8 mouse cellular contexts compared by ENCODE assay signal in the genomic region with DNA sequence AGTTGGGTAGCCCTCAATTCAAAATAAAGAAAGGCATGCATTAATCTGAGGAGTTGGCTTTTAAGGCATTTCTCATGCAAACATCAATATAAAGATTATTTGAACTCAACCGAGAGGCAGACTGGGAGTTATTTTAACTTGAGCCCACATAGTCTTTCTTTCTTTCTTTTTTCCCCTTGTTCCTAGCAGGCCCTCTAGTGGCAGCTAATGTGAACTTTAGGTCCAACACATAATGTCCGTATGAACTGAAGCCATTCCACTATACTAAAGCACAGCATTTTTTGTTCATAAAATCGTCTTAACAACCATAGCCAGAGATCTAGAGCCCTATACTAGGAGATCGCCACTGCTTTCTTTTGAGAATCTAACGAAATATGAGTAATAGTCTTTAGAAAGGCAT. TPM values are rescaled to one million over a fixed set of nuclear protein-coding genes. Genes with fewer than 3 reads are reported as not detected.
A peak's percentile ranks its signal among the peaks of the same experiment; 100 is the strongest.
DNase-seq lines count a peak whose midpoint lies in the region; ATAC-seq lines count a peak whose summit lies in the region.

No protein-coding gene starts in this region.

- ATAC-seq in megakaryocyte, adult 5-6 weeks (ENCODE audit: poor library complexity, severe bottlenecking) = peak; percentile 45; the same call in 1 of the 2 replicates

- intact Hi-C loops in heart, postnatal 36 days (cut with DNase I) = loop anchor here (2.0 to 5.0 kb wide), 2 partner anchors 387 to 480 kb away; no protein-coding TSS in a partner anchor

- DNase-seq in cerebellum, adult 8-10 months = peak; percentile 5
- DNase-seq in cerebellum, adult 11 months = no peak
- peak; percentile 16 for DNase-seq in left cerebral cortex, adult 11 months (ENCODE audit: low spot score)
- no peak for DNase-seq in left cerebral cortex, adult 8-10 months (ENCODE audit: low spot score in 2 of 2)
- peak; percentile 58 for DNase-seq in adrenal gland, postnatal 14 days
- peak; percentile 17 for DNase-seq in heart, postnatal 36 days
- no peak for DNase-seq in T-cell, adult 2 months (ENCODE audit: low spot score)

RNA-seq across cellular contexts. Expression of gene Etnppl, which starts 42.6 kb away (rescaled TPM):
- 10 to 100 TPM; 12.5 to 14.8 (median 12.9) TPM for total RNA-seq in left cerebral cortex, adult 8-10 months (2022)
- 0.64 and 4.7 TPM in 2 replicates for total RNA-seq in adrenal gland, postnatal 14 days (2021)
- not detected for total RNA-seq in heart, postnatal 36 days (2021)
- not detected in 2 replicates for total RNA-seq in megakaryocyte, adult 5-6 weeks (2015)
- total RNA-seq in megakaryocyte, adult 5-6 weeks (2017) = not detected in 2 replicates

Comparison
In these comparisons a context has a peak if more than half of its experiments do, and no peak if none do; other contexts are left out.
1. DNase-seq: peak in cerebellum, adult 8-10 months (single experiment), left cerebral cortex, adult 11 months (single experiment), adrenal gland, postnatal 14 days (single experiment) and heart, postnatal 36 days (2 of 2); none in cerebellum, adult 11 months (single experiment), left cerebral cortex, adult 8-10 months (0 of 2) and T-cell, adult 2 months (single experiment).